Mouse (Mus musculus) E14TG2a.4 (cell line): ENCODE measurements around the gene Tsen54.

Experiments used
- H3K27me3 ChIP-seq: 2 replicates; pipeline ENCODE4 v1.6.1; 2014; ENCODE audit warnings: low read length, control low read depth; ENCODE audit not compliant: insufficient read depth
- H3K36me3 ChIP-seq: 2 replicates; pipeline ENCODE4 v1.6.1; 2014; ENCODE audit warnings: low read length, control low read depth; ENCODE audit not compliant: insufficient read depth
- H3K4me1 ChIP-seq: replicated peaks from 2 replicates; pipeline ENCODE4 v1.6.1; 2014; ENCODE audit warnings: low read depth, low read length, control low read depth
- H3K4me3 ChIP-seq: replicated peaks from 2 replicates; pipeline ENCODE4 v1.5.1; 2014; ENCODE audit warnings: mild to moderate bottlenecking, low read length
- H3K9me3 ChIP-seq: 2 replicates; pipeline ENCODE4 v1.6.1; 2014; ENCODE audit warnings: low read length, control low read depth
- CTCF ChIP-seq: conservative IDR thresholded peaks from 2 replicates; pipeline ENCODE4 v1.5.1; 2014; ENCODE audit warnings: low read length
- NANOG ChIP-seq: IDR thresholded peaks from 2 replicates; pipeline ENCODE4 v1.6.1; 2014; ENCODE audit warnings: borderline replicate concordance, low read length, mixed read lengths
- POU5F1 ChIP-seq: IDR thresholded peaks from 2 replicates; pipeline ENCODE4 v1.6.1; 2014; ENCODE audit warnings: low read length, borderline replicate concordance

Tsen54 gene

DNA sequence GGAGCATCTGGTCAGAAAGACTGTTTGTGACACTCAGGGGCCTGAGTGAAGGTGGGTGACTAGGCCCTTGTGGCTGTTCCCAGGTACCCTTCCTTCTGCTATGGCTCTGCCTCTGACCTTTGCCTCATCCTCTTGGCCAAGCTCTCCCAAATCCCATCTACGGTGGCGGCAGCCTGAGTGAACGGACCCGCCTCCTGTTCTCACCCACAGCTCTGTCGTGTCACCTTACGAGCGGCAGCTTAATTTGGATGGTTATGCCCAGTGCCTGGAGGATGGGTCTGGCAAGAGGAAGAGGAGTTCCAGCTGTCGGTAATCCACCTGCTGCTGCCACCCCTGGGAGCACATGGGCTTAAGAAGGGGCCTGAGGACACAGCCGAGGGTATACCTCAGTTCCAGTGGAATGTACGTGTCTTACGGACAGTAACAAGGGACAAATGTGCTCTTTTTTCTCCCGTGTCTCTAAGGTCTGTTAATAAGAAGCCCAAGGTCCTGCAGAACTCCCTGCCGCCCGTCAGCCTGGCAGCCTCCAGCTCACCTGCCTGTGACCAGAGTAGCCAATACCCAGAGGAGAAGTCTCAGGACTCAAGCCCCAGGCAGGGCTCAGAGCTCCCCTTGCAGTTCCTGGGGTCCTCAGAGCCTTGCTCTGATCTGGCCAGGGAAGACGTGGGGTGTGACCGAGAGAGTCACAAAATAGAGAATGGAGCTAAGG is 5.5 kb downstream of the Tsen54 start:
- TF ChIP-seq POU5F1, result no peak
- TF ChIP-seq NANOG, result no peak
- TF ChIP-seq CTCF, result no peak
- Histone ChIP-seq H3K4me3 (no peak overlapping the region), H3K9me3 (no peaks in the 10 kb centered on the region), H3K27me3 (peaks cover 6% of the 10 kb centered on the region), H3K4me1 (peaks cover 49% of the 10 kb centered on the region), H3K36me3 (peaks cover 71% of the 10 kb centered on the region)

DNA sequence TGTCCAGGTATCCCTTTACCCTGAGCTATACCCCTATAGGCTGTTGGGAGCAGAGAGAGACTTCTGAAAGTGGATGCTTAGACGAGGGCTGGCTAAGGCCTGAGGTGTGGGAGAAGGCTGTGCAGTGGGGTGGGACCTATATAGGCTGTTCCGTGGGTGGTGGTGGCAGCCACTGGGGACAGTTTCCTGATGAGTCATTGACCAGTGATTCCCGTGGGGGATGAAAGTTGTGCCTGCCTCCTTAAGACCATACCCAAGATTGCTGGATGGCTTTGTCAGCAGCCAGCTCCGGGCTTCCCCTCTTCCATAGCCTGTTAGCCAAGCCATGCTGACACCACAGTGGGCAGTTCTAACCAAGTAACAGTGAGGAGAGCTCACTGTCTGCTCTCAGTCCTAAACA is 6.5 kb downstream of the Tsen54 start:
- Histone ChIP-seq H3K9me3 (no peaks in the 10 kb centered on the region), H3K4me1 (peaks cover 48% of the 10 kb centered on the region), H3K36me3 (peaks cover 66% of the 10 kb centered on the region), H3K27me3 (no peaks in the 10 kb centered on the region), H3K4me3 (no peak overlapping the region)
- TF ChIP-seq POU5F1 (no peak), NANOG (no peak), CTCF (no peak)

GRCm38 (mm10) chr11:115823774-115824740 is 9.5 kb downstream of the Tsen54 start, which contains the start of gene Llgl2:
TSS of gene Llgl2 (plus strand) at chr11:115824049.
- Histone ChIP-seq H3K4me3 (peak within 1 kb of the TSS; percentile 93), H3K9me3 (no peaks in the 10 kb centered on the region), H3K27me3 (no peaks in the 10 kb centered on the region), H3K4me1 (peaks cover 77% of the 10 kb centered on the region), H3K36me3 (peaks cover 50% of the 10 kb centered on the region)
- TF ChIP-seq CTCF (no peak), NANOG (no peak), POU5F1 (no peak)

GRCm38 (mm10) chr11:115824813-115825212 is 10.3 kb downstream of the Tsen54 start:
- Histone ChIP-seq H3K27me3 (no peaks in the 10 kb centered on the region), H3K4me1 (peaks cover 80% of the 10 kb centered on the region), H3K9me3 (no peaks in the 10 kb centered on the region), H3K4me3 (peak overlapping the region; percentile 93), H3K36me3 (peaks cover 45% of the 10 kb centered on the region)
- TF ChIP-seq CTCF (no peak), NANOG (no peak)

GRCm38 (mm10) chr11:115826487-115826886 is 12.0 kb downstream of the Tsen54 start:
- peaks cover 80% of the 10 kb centered on the region for H3K4me1 ChIP-seq
- H3K4me3 ChIP-seq, result no peak overlapping the region
- TF ChIP-seq POU5F1 (no peak), CTCF (no peak), NANOG (no peak)

DNA sequence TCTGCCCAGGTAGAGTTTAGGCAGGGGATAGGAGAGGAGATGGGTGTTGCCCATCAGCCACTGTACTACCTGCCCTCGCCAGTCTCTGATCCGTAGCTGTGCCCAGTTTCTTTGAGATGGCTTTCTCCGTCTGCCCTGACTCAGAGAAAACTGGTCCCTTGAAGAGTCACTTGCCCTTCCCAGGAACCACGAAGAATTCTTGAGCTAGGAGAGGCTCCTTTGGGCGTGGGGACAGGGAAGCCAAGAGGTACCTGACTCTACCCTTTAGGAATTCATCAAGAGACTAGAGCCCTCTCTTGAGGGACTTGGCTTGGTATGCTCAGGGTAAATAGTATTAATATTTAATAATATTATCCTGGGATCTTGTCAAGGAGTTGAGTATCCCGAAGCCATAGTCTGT is 13.1 kb downstream of the Tsen54 start:
- H3K27me3 ChIP-seq, result no peaks in the 10 kb centered on the region
- TF ChIP-seq POU5F1 (no peak), CTCF (no peak), NANOG (no peak)
- peaks cover 90% of the 10 kb centered on the region for H3K4me1 ChIP-seq
- no peak overlapping the region for H3K4me3 ChIP-seq
- H3K36me3 ChIP-seq, result peaks cover 17% of the 10 kb centered on the region
- H3K9me3 ChIP-seq, result no peaks in the 10 kb centered on the region

More at GRCm38 (mm10) chr11:115826487-115826886, 12.0 kb downstream of the Tsen54 start:
- no peaks in the 10 kb centered on the region for H3K27me3 ChIP-seq
- H3K36me3 ChIP-seq, result peaks cover 28% of the 10 kb centered on the region
- H3K9me3 ChIP-seq, result no peaks in the 10 kb centered on the region

GRCm38 (mm10) chr11:115829036-115829435 is 14.5 kb downstream of the Tsen54 start:
- Histone ChIP-seq H3K36me3 (peaks cover 12% of the 10 kb centered on the region; the same call in 1 of the 2 replicates), H3K27me3 (no peaks in the 10 kb centered on the region), H3K4me1 (peaks cover 96% of the 10 kb centered on the region), H3K9me3 (no peaks in the 10 kb centered on the region), H3K4me3 (peak overlapping the region; percentile 37)
- TF ChIP-seq POU5F1, result no peak

GRCm38 (mm10) chr11:115830550-115831325 is 16.2 kb downstream of the Tsen54 start:
- peaks cover 26% of the 10 kb centered on the region for H3K36me3 ChIP-seq
- H3K9me3 ChIP-seq, result no peaks in the 10 kb centered on the region
- peaks cover 100% of the 10 kb centered on the region for H3K4me1 ChIP-seq
- H3K27me3 ChIP-seq, result no peaks in the 10 kb centered on the region
- peak overlapping the region; percentile 74 for H3K4me3 ChIP-seq
- TF ChIP-seq POU5F1, result no peak
- peak; percentile 89 for TF ChIP-seq NANOG
